Comparison of ENCODE assay signal across 25 mouse cellular contexts in the genomic region with DNA sequence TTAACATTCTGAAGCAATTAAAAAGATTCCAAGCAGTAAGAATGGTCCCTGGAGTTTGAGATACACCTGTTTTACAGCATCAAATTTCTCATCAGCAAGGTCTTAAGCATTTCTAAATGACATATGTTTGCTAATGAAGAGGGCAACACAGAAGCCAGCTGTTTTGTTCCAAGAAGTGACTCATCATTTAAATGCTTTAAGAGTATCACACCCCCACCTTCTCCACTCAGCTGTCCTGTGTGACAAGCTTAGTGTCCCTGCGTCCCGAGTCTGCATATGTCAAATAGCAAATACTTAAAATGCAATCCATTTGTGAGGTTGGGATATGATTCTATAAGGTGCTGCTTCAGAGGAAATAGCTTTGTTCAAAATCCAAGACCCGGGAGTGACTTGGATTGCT.
"Had no signal": no experiment of that assay in that cellular context is flagged by ENCODE, and none has a peak within 500 bp of the region (broad histone marks: within the 10 kb centered on the region; RNA-seq: fewer than 3 reads in every experiment).

No protein-coding gene starts in this region.

- DNase-seq: kidney, adult 18-20 months; kidney, adult 9 months; kidney, postnatal 25 days; layer of hippocampus, adult 9-11 months; liver; lung, adult 18-20 months; lung, postnatal 10 days; lung, postnatal 36 days; right cerebral cortex, adult 18-20 months; right cerebral cortex, postnatal 14 days; spleen, adult 18-20 months; thymus, adult 18-20 months; thymus, postnatal 36 days had no signal

- H3K27ac ChIP-seq: layer of hippocampus, adult 2 months; limb, embryonic 10.5 days; limb, embryonic 13.5 days; liver, embryonic 12.5 days; liver, embryonic 15.5 days; lung, embryonic 15.5 days; midbrain, embryonic 10.5 days; neural tube, embryonic 12.5 days; neural tube, embryonic 15.5 days; stomach, embryonic 15.5 days had no signal

- ATAC-seq: liver, embryonic 12.5 days; midbrain, embryonic 16.5 days had no signal

- H3K9me3 ChIP-seq: limb, embryonic 10.5 days; limb, embryonic 13.5 days; liver, embryonic 12.5 days; liver, embryonic 15.5 days; lung, embryonic 15.5 days; midbrain, embryonic 10.5 days; neural tube, embryonic 12.5 days; neural tube, embryonic 15.5 days; stomach, embryonic 15.5 days had no signal

- H3K4me1 ChIP-seq: limb, embryonic 13.5 days; liver, embryonic 12.5 days; liver, embryonic 15.5 days; lung, embryonic 15.5 days; megakaryocyte, embryonic 14.5 days; midbrain, embryonic 10.5 days; neural tube, embryonic 12.5 days; neural tube, embryonic 15.5 days; stomach, embryonic 15.5 days had no signal

- H3K36me3 ChIP-seq: limb, embryonic 10.5 days; limb, embryonic 13.5 days; liver, embryonic 12.5 days; liver, embryonic 15.5 days; lung, embryonic 15.5 days; midbrain, embryonic 10.5 days; neural tube, embryonic 12.5 days; neural tube, embryonic 15.5 days; stomach, embryonic 15.5 days had no signal

- H3K4me2 ChIP-seq: limb, embryonic 13.5 days; liver, embryonic 12.5 days; liver, embryonic 15.5 days; lung, embryonic 15.5 days; neural tube, embryonic 12.5 days; neural tube, embryonic 15.5 days; stomach, embryonic 15.5 days had no signal

- H3K4me3 ChIP-seq: layer of hippocampus, adult 2 months; limb, embryonic 10.5 days; limb, embryonic 13.5 days; liver, embryonic 12.5 days; liver, embryonic 15.5 days; lung, embryonic 15.5 days; megakaryocyte, embryonic 14.5 days; midbrain, embryonic 10.5 days; neural tube, embryonic 12.5 days; neural tube, embryonic 15.5 days; stomach, embryonic 15.5 days had no signal

- H3K9ac ChIP-seq: limb, embryonic 13.5 days; liver, embryonic 12.5 days; liver, embryonic 15.5 days; lung, embryonic 15.5 days; neural tube, embryonic 12.5 days; neural tube, embryonic 15.5 days; stomach, embryonic 15.5 days had no signal

- H3K27me3 ChIP-seq: limb, embryonic 13.5 days; liver, embryonic 12.5 days; liver, embryonic 15.5 days; lung, embryonic 15.5 days; megakaryocyte, embryonic 14.5 days; neural tube, embryonic 12.5 days; neural tube, embryonic 15.5 days; stomach, embryonic 15.5 days had no signal
